Mouse (Mus musculus) hematopoietic multipotent progenitor cell, adult 10-12 weeks (in vitro differentiated cells): ENCODE data around the gene Ptpa. TPM values are rescaled to one million over a fixed set of nuclear protein-coding genes. Genes with fewer than 3 reads are reported as not detected.

ENCODE experiments used
- polyA plus RNA-seq: library from polyadenylated mRNA; stranded (reverse); fragments of >175 nt; gene quantifications from 2 replicates; pipeline ENCODE4 v1.2.3, GENCODE M21; 2012; ENCODE audit warnings: low replicate concordance

The Ptpa gene
- 364 and 511 TPM in 2 replicates for polyA plus RNA-seq

DNA sequence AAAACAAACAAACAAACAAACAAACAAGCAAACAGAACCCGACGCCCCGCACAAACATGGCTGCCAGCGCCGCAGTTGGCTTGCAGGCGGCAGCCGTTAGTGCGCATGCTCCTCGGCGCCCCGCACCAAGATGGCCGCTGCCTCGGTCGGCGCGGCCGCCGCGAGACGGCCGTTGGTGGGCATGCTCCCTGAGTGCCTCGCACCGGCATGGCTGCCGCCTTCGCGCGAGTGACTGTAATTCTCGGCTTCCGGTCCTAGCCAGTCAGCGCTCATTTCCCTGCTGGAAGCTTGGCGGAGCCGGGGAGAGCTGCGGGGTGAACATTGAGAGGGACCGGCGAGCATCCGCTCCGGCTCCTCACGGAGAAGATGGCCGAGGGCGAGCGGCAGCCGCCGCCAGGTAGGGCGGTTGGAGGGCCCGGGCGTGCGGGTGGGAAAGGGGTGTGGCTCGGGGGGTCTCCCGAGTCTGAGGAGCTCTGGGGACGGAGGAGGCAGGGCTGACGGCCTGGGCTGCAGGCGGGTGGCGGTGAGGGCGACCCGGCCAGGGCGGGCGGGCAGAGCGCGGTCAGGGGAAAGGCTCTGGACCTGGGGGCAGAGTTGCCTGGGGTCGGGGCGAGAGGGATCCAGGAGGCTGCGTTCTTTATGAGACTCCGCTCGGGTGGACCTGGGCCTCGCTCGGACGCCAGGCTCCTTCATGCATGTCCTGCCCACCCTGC lies at the start of gene Ptpa:
Gene Ptpa, plus strand, starts transcription at position 104 of the 713 bp plus-strand sequence.

DNA sequence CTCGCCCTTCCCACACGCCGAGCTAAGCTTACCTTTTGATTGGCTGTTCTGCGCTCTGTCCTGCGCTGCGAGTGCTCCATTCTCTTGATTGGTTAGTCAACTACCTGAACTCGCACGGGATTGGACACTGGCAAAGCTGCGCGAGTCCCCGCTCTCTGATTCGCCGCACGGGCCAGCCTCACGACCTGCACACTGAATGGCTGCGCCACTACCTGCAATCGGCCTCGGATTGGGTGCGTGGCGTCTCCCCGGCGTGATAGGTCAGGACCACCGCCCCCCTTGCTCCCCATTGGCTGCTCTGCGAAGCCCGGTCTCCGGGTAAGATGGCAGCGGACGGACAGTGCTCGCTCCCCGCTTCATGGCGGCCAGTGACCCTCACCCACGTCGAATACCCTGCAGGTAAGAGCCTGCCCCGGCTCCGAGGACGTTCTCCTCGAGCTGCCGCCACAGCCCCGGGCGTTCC lies 23.7 kb upstream of the Ptpa start, which contains the start of gene Dolpp1:
Gene Dolpp1, plus strand, starts transcription at position 141 of the 463 bp plus-strand sequence.

DNA sequence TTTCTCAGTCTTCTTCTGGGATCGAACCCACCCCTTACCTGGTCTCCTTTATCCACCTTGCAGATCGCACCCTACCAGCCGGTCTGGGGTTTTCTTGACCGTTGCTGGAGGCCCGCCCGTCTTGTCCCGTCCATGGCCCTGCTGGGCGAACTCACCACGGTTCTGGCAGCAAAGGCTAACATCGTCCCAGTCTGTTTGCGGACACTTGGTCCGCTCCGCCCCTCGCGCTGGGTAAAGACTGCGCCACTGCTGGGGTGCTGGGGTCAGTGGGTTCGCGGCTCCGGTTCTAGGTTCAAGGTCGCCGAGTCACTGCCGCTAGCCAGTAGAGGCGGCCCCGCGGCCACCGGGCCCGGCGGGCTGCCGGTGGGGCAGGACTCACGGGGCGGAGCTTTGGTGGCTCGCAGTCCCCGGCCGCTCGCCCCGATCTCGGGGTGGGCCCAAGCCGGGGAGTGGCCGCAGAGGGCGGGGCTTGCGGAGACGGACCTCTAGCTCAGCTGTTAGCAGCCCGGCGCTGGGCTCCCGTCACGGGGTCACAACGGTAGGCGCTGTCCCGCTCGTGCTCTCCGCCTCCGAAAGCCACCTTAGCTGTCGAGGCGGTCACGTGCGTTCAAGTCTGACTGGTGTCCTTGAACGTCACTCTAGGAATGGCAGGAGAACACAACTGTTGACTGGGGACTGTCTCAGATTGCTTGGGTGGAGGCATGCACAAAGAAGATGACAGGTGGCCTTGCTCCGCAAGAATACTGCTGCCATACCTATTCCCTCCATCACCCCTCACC lies 493 bp upstream of the Ptpa start, which contains the start of gene Crat:
Gene Crat, minus strand, starts transcription at position 657 of the 779 bp plus-strand sequence.

DNA sequence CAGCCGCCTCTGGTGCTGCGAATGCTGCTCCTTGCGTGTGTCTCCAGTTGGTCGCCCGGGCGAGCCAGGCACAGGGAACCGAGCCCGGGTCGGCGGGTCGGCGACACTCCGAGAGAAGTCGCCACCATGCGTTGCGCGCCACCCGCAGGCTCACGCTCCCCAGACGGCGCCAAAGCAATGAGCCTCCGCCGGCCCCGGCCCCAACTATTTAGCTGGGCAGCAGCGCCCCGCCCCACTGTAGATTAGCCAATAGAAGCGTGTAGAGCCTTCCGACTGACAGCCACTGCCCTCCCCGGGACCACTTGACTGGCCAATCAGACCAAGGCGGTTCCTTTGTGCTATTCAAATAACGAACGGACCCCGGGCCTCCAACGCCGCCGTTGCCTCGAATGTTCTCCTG lies 58.2 kb downstream of the Ptpa start, which contains the start of gene Ier5l:
Gene Ier5l, minus strand, starts transcription at position 181 of the 400 bp plus-strand sequence.

Other genes with a start within 250 kb of the Ptpa start
- gene Endog, start 244.5 kb upstream of the Ptpa start, polyA plus RNA-seq: 15.4 and 27.4 TPM in 2 replicates
- 17.6 and 20.1 TPM in 2 replicates for gene Spout1, start 237.6 kb upstream of the Ptpa start, polyA plus RNA-seq
- gene Kyat1, start 210.2 kb upstream of the Ptpa start, polyA plus RNA-seq: 2.4 and 10.4 TPM in 2 replicates
- gene Lrrc8a, start 178.3 kb upstream of the Ptpa start, polyA plus RNA-seq: 6.5 and 13.1 TPM in 2 replicates
- gene Gm28035, start 175.5 kb upstream of the Ptpa start, polyA plus RNA-seq: 6.1 and 10.3 TPM in 2 replicates
- gene Phyhd1, start 149.8 kb upstream of the Ptpa start, polyA plus RNA-seq: 7.0 and 13.3 TPM in 2 replicates
- gene Gm28038, start 135.0 kb upstream of the Ptpa start, polyA plus RNA-seq: not detected in 2 replicates
- gene Dolk, start 129.7 kb upstream of the Ptpa start, polyA plus RNA-seq: 5.6 and 6.9 TPM in 2 replicates
- 42.0 and 50.7 TPM in 2 replicates for gene Nup188, start 129.6 kb upstream of the Ptpa start, polyA plus RNA-seq
- gene Sh3glb2, start 56.7 kb upstream of the Ptpa start, polyA plus RNA-seq: 52.4 and 84.3 TPM in 2 replicates
- gene Miga2, start 51.8 kb upstream of the Ptpa start, polyA plus RNA-seq: 9.1 and 10.1 TPM in 2 replicates
- 20.7 and 37.4 TPM in 2 replicates for gene Dolpp1, start 23.8 kb upstream of the Ptpa start, polyA plus RNA-seq
- 40.2 and 81.9 TPM in 2 replicates for gene Crat, start 226 bp upstream of the Ptpa start, polyA plus RNA-seq
- 3.1 and 10.1 TPM in 2 replicates for gene Ier5l, start 58.2 kb downstream of the Ptpa start, polyA plus RNA-seq
- gene Cstad, start 179.0 kb downstream of the Ptpa start, polyA plus RNA-seq: 0.87 and 1.2 TPM in 2 replicates